Mouse (Mus musculus): Measurements from ENCODE around the gene Cyp27b1. TPM values are rescaled to one million over a fixed set of nuclear protein-coding genes. Genes with fewer than 3 reads are reported as not detected.
A peak's percentile ranks its signal among the peaks of the same experiment; 100 is the strongest.

Gene Cyp27b1
- total RNA-seq, 2 experiments from 2014 or later: 0.11 TPM; not detected in 1

- no peak for TF ChIP-seq CTCF (IDR thresholded peaks at IDR 0.05)
- Histone ChIP-seq H3K27ac (no peak overlapping the region), H3K4me3 (no peak overlapping the region)
- intact Hi-C loops (cut with DNase I): no loop called here
- DNase-seq: no peak
These were observed 10.4 kb upstream of the Cyp27b1 start for GRCm38 (mm10) chr10:127037641-127038040.

- Histone ChIP-seq H3K4me3 (peak overlapping the region; percentile 89), H3K27ac (peak overlapping the region; percentile 88)
- DNase-seq: no peak
- intact Hi-C loops (cut with DNase I): no loop called here
- TF ChIP-seq CTCF (IDR thresholded peaks at IDR 0.05): no peak
These were observed 7.4 kb upstream of the Cyp27b1 start for GRCm38 (mm10) chr10:127040569-127041214.

- peak within 1 kb of the TSS; percentile 89 for H3K4me3 ChIP-seq
- peak within 1 kb of the TSS; percentile 88 for H3K27ac ChIP-seq
- peak; percentile 55 for DNase-seq
- intact Hi-C loops (cut with DNase I): no loop called here
- TF ChIP-seq CTCF (IDR thresholded peaks at IDR 0.05): no peak
These were observed 6.7 kb upstream of the Cyp27b1 start, which contains the start of the genes Mettl1 and Eef1akmt3 for GRCm38 (mm10) chr10:127041274-127041766. Gene Mettl1 (plus strand): TSS chr10:127041414. Gene Eef1akmt3 (minus strand): TSS chr10:127041513.

- no peak for TF ChIP-seq CTCF (IDR thresholded peaks at IDR 0.05)
- H3K4me3 ChIP-seq: peak overlapping the region; percentile 89
- peak overlapping the region; percentile 88 for H3K27ac ChIP-seq
- DNase-seq: peak; percentile 92
- intact Hi-C loops (cut with DNase I): no loop called here
These were observed 6.2 kb upstream of the Cyp27b1 start for GRCm38 (mm10) chr10:127041774-127042338.

GRCm38 (mm10) chr10:127042468-127043115, 5.5 kb upstream of the Cyp27b1 start:
- TF ChIP-seq CTCF (IDR thresholded peaks at IDR 0.05): no peak
- peak overlapping the region; percentile 89 for H3K4me3 ChIP-seq
- no peak for DNase-seq
- H3K27ac ChIP-seq: peak overlapping the region; percentile 88
- intact Hi-C loops (cut with DNase I): no loop called here

GRCm38 (mm10) chr10:127043187-127043586, 4.9 kb upstream of the Cyp27b1 start:
- no peak for DNase-seq
- intact Hi-C loops (cut with DNase I): no loop called here
- TF ChIP-seq CTCF (IDR thresholded peaks at IDR 0.05): no peak
- Histone ChIP-seq H3K4me3 (no peak overlapping the region), H3K27ac (no peak overlapping the region)

- no peak for TF ChIP-seq CTCF (IDR thresholded peaks at IDR 0.05)
- no peak overlapping the region for H3K27ac ChIP-seq
- peak overlapping the region; percentile 55 for H3K4me3 ChIP-seq
- DNase-seq: no peak
- intact Hi-C loops (cut with DNase I): no loop called here
These were observed 751 bp downstream of the Cyp27b1 start for GRCm38 (mm10) chr10:127048608-127049394.

GRCm38 (mm10) chr10:127049395-127050118, 1.5 kb downstream of the Cyp27b1 start:
- no peak overlapping the region for H3K27ac ChIP-seq
- intact Hi-C loops (cut with DNase I): no loop called here
- H3K4me3 ChIP-seq: peak overlapping the region; percentile 55
- DNase-seq: no peak
- peak; percentile 10; the same call in 1 of the 2 replicates for TF ChIP-seq CTCF (IDR thresholded peaks at IDR 0.05)

- intact Hi-C loops (cut with DNase I): no loop called here
These were observed 2.0 kb downstream of the Cyp27b1 start for GRCm38 (mm10) chr10:127050119-127050474.

GRCm38 (mm10) chr10:127054646-127055045, 6.6 kb downstream of the Cyp27b1 start:
- no peak overlapping the region for H3K4me3 ChIP-seq
- intact Hi-C loops (cut with DNase I): no loop called here
- H3K27ac ChIP-seq: no peak overlapping the region
- TF ChIP-seq CTCF (IDR thresholded peaks at IDR 0.05): no peak
- no peak for DNase-seq

More at GRCm38 (mm10) chr10:127050119-127050474, 2.0 kb downstream of the Cyp27b1 start:
- H3K4me3 ChIP-seq: no peak overlapping the region
- no peak overlapping the region for H3K27ac ChIP-seq
- TF ChIP-seq CTCF (IDR thresholded peaks at IDR 0.05): no peak
- no peak for DNase-seq

GRCm38 (mm10) chr10:127055406-127055805, 7.4 kb downstream of the Cyp27b1 start:
- no peak for TF ChIP-seq CTCF (IDR thresholded peaks at IDR 0.05)
- H3K4me3 ChIP-seq: no peak overlapping the region
- H3K27ac ChIP-seq: no peak overlapping the region
- no peak for DNase-seq
- intact Hi-C loops (cut with DNase I): no loop called here

GRCm38 (mm10) chr10:127056490-127056889, 8.4 kb downstream of the Cyp27b1 start:
- H3K4me3 ChIP-seq: no peak overlapping the region
- H3K27ac ChIP-seq: no peak overlapping the region
- intact Hi-C loops (cut with DNase I): no loop called here
- no peak for DNase-seq
- TF ChIP-seq CTCF (IDR thresholded peaks at IDR 0.05): no peak
